In the genomic region with DNA sequence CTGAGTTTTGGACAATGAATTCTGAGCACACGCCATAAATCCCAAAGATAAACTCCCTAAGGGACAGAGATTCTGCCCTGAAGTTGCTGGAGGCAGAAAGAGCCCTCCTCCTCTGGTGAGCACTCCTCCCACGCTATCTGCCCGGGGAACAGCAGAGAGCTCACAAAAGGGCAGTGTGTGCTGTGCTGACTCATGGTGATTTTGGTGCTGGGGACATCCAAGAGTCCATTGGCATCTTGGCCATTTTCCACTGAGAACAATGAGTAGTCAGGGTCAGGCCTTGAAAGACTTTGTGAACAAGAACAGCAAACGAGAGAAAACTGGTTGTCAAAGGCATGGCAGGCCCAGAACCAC, we compare ENCODE assay signal across 8 mouse cellular contexts. TPM values are rescaled to one million over a fixed set of nuclear protein-coding genes. Genes with fewer than 3 reads are reported as not detected.
DNase-seq lines count a peak whose midpoint lies in the region; ATAC-seq and TF ChIP-seq lines count a peak whose summit lies in the region.

No protein-coding gene starts in this region.

- TF ChIP-seq CTCF in cerebellum, adult 2 months (IDR thresholded peaks at IDR 0.05; ENCODE audit: borderline replicate concordance, insufficient read depth, low read depth, low read length), result no peak

- peaks cover 26% of the 10 kb centered on the region for H3K36me3 ChIP-seq in embryonic facial prominence, embryonic 10.5 days (replicated peaks)
- H3K36me3 ChIP-seq in neural tube, embryonic 14.5 days (ENCODE audit: control insufficient read depth, insufficient read depth, low read length), result peaks cover 6% of the 10 kb centered on the region

- no peaks in the 10 kb centered on the region for H3K9me3 ChIP-seq in embryonic facial prominence, embryonic 10.5 days
- no peaks in the 10 kb centered on the region for H3K9me3 ChIP-seq in neural tube, embryonic 14.5 days (ENCODE audit: control insufficient read depth, low read length)

- no peak overlapping the region for H3K4me3 ChIP-seq in cerebellum, adult 2 months (replicated peaks; ENCODE audit: insufficient read depth, low read depth, low read length)
- no peak overlapping the region for H3K4me3 ChIP-seq in embryonic facial prominence, embryonic 10.5 days
- H3K4me3 ChIP-seq in neural tube, embryonic 14.5 days (ENCODE audit: low read depth, low read length), result no peak overlapping the region

- no peak overlapping the region for H3K4me2 ChIP-seq in neural tube, embryonic 14.5 days (ENCODE audit: low read depth, low read length)

- H3K27ac ChIP-seq in cerebellum, adult 2 months (ENCODE audit: insufficient read depth, low read length), result peak overlapping the region; percentile 72; the same call in 1 of the 2 replicates
- H3K27ac ChIP-seq in embryonic facial prominence, embryonic 10.5 days (replicated peaks), result no peak overlapping the region; the same call in 1 of the 2 replicates
- H3K27ac ChIP-seq in neural tube, embryonic 14.5 days (ENCODE audit: low read depth, low read length), result no peak overlapping the region; the same call in 1 of the 2 replicates

- no peak overlapping the region for H3K9ac ChIP-seq in neural tube, embryonic 14.5 days (replicated peaks; ENCODE audit: low read depth, low read length)

- H3K27me3 ChIP-seq in cerebellum, adult 2 months (ENCODE audit: control insufficient read depth, insufficient read depth, low read length), result no peaks in the 10 kb centered on the region
- H3K27me3 ChIP-seq in embryonic facial prominence, embryonic 10.5 days (replicated peaks; ENCODE audit: low read depth, poor library complexity, severe bottlenecking), result no peaks in the 10 kb centered on the region
- H3K27me3 ChIP-seq in neural tube, embryonic 14.5 days (ENCODE audit: control insufficient read depth, insufficient read depth, low read length), result no peaks in the 10 kb centered on the region

- ATAC-seq in neural tube, embryonic 14.5 days (ENCODE audit: low read depth), result peak; percentile 73; the same call in 1 of the 2 replicates
- no peak for ATAC-seq in erythroid progenitor cell, adult 5-6 weeks (replicated peaks; ENCODE audit: low FRiP score, poor library complexity, severe bottlenecking)
- ATAC-seq in activated CD4-positive, CD25-positive, alpha-beta regulatory T cell, adult 4 months, result no peak

- H3K4me1 ChIP-seq in cerebellum, adult 2 months (ENCODE audit: control insufficient read depth, insufficient read depth, low read length), result peaks cover 6% of the 10 kb centered on the region; the same call in 1 of the 2 replicates
- H3K4me1 ChIP-seq in embryonic facial prominence, embryonic 10.5 days, result peaks cover 38% of the 10 kb centered on the region
- 0 out of 2 replicates have a peak, but pooled peaks cover 9% of the 10 kb centered on the region for H3K4me1 ChIP-seq in neural tube, embryonic 14.5 days (ENCODE audit: control insufficient read depth, insufficient read depth, low read length)

- DNase-seq in cerebellum, adult 2 months, result peak; percentile 25 to 59
- DNase-seq in cerebellum, postnatal 36 days, result no peak
- DNase-seq in layer of hippocampus, postnatal 36 days, result peak; percentile 37 to 63
- no peak for DNase-seq in layer of hippocampus, postnatal 10 days (ENCODE audit: low spot score in 2 of 2)
- DNase-seq in embryonic facial prominence, embryonic 10.5 days (ENCODE audit: low spot score), result peak; percentile 10

- no peak for TF ChIP-seq POLR2A in cerebellum, adult 2 months (IDR thresholded peaks at IDR 0.05; ENCODE audit: borderline replicate concordance, insufficient read depth, low read length)

- WGBS in cerebellum, adult 2 months, result 42% methylated on average over 4 of the region's 4 CpGs
- WGBS in embryonic facial prominence, embryonic 10.5 days, result 37% methylated on average over 4 of the region's 4 CpGs
- 13% methylated on average over 4 of the region's 4 CpGs for WGBS in neural tube, embryonic 14.5 days

RNA-seq across cellular contexts. Expression of a gene that starts 18.5 kb away (rescaled TPM):
- 695 and 743 TPM in 2 replicates for polyA plus RNA-seq in cerebellum, adult 2 months (2012; rRNA removed)
- total RNA-seq in layer of hippocampus, postnatal 36 days (2021), result 100 to 1,000 TPM; 621 to 658 TPM
- total RNA-seq in layer of hippocampus, postnatal 10 days (2021), result 100 to 1,000 TPM; 715 to 736 TPM
- polyA plus RNA-seq in embryonic facial prominence, embryonic 10.5 days (2016; fragmentation: Nextera tagmentation; extraction: Ambion mirVana), result 324 and 353 TPM in 2 replicates
- polyA plus RNA-seq in neural tube, embryonic 14.5 days (2014; fragmentation: Nextera tagmentation; extraction: Ambion mirVana), result 293 and 373 TPM in 2 replicates
- 13.7 and 18.9 TPM in 2 replicates for total RNA-seq in erythroid progenitor cell, adult 5-6 weeks (2015; ENCODE audit: low replicate concordance)
- 9.4 and 13.2 TPM in 2 replicates for total RNA-seq in erythroid progenitor cell, adult 5-6 weeks (2017; ENCODE audit: low replicate concordance)
- polyA plus RNA-seq in activated CD4-positive, CD25-positive, alpha-beta regulatory T cell, adult 4 months (2017; shearing (Covaris generic)), result 10 to 100 TPM; 37.3 to 47.1 TPM

RNA-seq across cellular contexts. Expression of a gene that starts 20.9 kb away (rescaled TPM):
- 0.18 and 0.22 TPM in 2 replicates for polyA plus RNA-seq in cerebellum, adult 2 months (2012; rRNA removed)
- total RNA-seq in layer of hippocampus, postnatal 36 days (2021), result 1 to 10 TPM; 1.7 to 2.7 TPM
- total RNA-seq in layer of hippocampus, postnatal 10 days (2021), result 1 to 10 TPM; 1.5 to 2.8 TPM
- 0.05 and 0.10 TPM in 2 replicates for polyA plus RNA-seq in embryonic facial prominence, embryonic 10.5 days (2016; fragmentation: Nextera tagmentation; extraction: Ambion mirVana)
- 0.13 and 0.15 TPM in 2 replicates for polyA plus RNA-seq in neural tube, embryonic 14.5 days (2014; fragmentation: Nextera tagmentation; extraction: Ambion mirVana)
- not detected in 2 replicates for total RNA-seq in erythroid progenitor cell, adult 5-6 weeks (2015; ENCODE audit: low replicate concordance)
- 2.1 TPM in 1 of 2 replicates, not detected in the other for total RNA-seq in erythroid progenitor cell, adult 5-6 weeks (2017; ENCODE audit: low replicate concordance)
- under 1 TPM; 0.60 to 0.69 TPM for polyA plus RNA-seq in activated CD4-positive, CD25-positive, alpha-beta regulatory T cell, adult 4 months (2017; shearing (Covaris generic))

Comparison
In these comparisons a context has a peak if more than half of its experiments do, and no peak if none do; other contexts are left out.
1. DNase-seq: peak in cerebellum, adult 2 months (2 of 2), layer of hippocampus, postnatal 36 days (2 of 2) and embryonic facial prominence, embryonic 10.5 days (single experiment); none in cerebellum, postnatal 36 days (0 of 2) and layer of hippocampus, postnatal 10 days (0 of 2).